Mouse (Mus musculus): ENCODE measurements around the gene Ccdc177. TPM values are rescaled to one million over a fixed set of nuclear protein-coding genes. Genes with fewer than 3 reads are reported as not detected.

Ccdc177 gene
- total RNA-seq, 2 experiments from 2014 or later, result 18.4 to 18.6 TPM

- TF ChIP-seq CTCF (conservative IDR thresholded peaks at IDR 0.05), result no peak
- Histone ChIP-seq H3K27ac (peak overlapping the region; percentile 83), H3K4me3 (no peak overlapping the region)
- DNase-seq (ENCODE audit: low spot score in 2 of 2), result peak; percentile 48 to 54
Observed at GRCm38 (mm10) chr12:80746031-80746813, 14.3 kb downstream of the Ccdc177 start.

GRCm38 (mm10) chr12:80744614-80745013 lies 15.9 kb downstream of the Ccdc177 start:
- Histone ChIP-seq H3K27ac (peak overlapping the region; percentile 51), H3K4me3 (no peak overlapping the region)
- no peak for TF ChIP-seq CTCF (conservative IDR thresholded peaks at IDR 0.05)
- DNase-seq (ENCODE audit: low spot score in 2 of 2), result no peak

GRCm38 (mm10) chr12:80739482-80739881 lies 21.0 kb downstream of the Ccdc177 start:
- TF ChIP-seq CTCF (conservative IDR thresholded peaks at IDR 0.05), result peak; percentile 77
- no peak overlapping the region for H3K4me3 ChIP-seq
- no peak for DNase-seq (ENCODE audit: low spot score in 2 of 2)
- H3K27ac ChIP-seq, result no peak overlapping the region

- peak overlapping the region; percentile 83 for H3K27ac ChIP-seq
- TF ChIP-seq CTCF (conservative IDR thresholded peaks at IDR 0.05), result no peak
- H3K4me3 ChIP-seq, result no peak overlapping the region
- DNase-seq (ENCODE audit: low spot score in 2 of 2), result no peak
Observed at GRCm38 (mm10) chr12:80737283-80737600, 23.2 kb downstream of the Ccdc177 start.

GRCm38 (mm10) chr12:80736464-80737282 lies 23.8 kb downstream of the Ccdc177 start:
- Histone ChIP-seq H3K4me3 (no peak overlapping the region), H3K27ac (peak overlapping the region; percentile 88)
- no peak for TF ChIP-seq CTCF (conservative IDR thresholded peaks at IDR 0.05)
- DNase-seq (ENCODE audit: low spot score in 2 of 2), result peak; percentile 61 to 69

- Histone ChIP-seq H3K27ac (peak overlapping the region; percentile 51; the same call in 1 of the 2 replicates), H3K4me3 (no peak overlapping the region; the same call in 1 of the 2 replicates)
- TF ChIP-seq CTCF (conservative IDR thresholded peaks at IDR 0.05), result no peak
- peak; percentile 25 to 32 for DNase-seq (ENCODE audit: low spot score in 2 of 2)
Observed at GRCm38 (mm10) chr12:80734526-80735470, 25.7 kb downstream of the Ccdc177 start.

- Histone ChIP-seq H3K4me3 (peak overlapping the region; percentile 2; the same call in 1 of the 2 replicates), H3K27ac (peak overlapping the region; percentile 75)
- TF ChIP-seq CTCF (conservative IDR thresholded peaks at IDR 0.05), result peak; percentile 83
- peak; percentile 71 to 73 for DNase-seq (ENCODE audit: low spot score in 2 of 2)
Observed at GRCm38 (mm10) chr12:80730567-80730966, 29.9 kb downstream of the Ccdc177 start.

- DNase-seq (ENCODE audit: low spot score in 2 of 2), result peak; percentile 70 to 72
- no peak for TF ChIP-seq CTCF (conservative IDR thresholded peaks at IDR 0.05)
- peak overlapping the region; percentile 75 for H3K27ac ChIP-seq
- peak overlapping the region; percentile 2; the same call in 1 of the 2 replicates for H3K4me3 ChIP-seq
Observed at GRCm38 (mm10) chr12:80729758-80730530, 30.5 kb downstream of the Ccdc177 start.

- no peak overlapping the region for H3K27ac ChIP-seq
- peak; percentile 71 for TF ChIP-seq CTCF (conservative IDR thresholded peaks at IDR 0.05)
- no peak overlapping the region for H3K4me3 ChIP-seq
- peak in 1 of 2 experiments; percentile 22 for DNase-seq (ENCODE audit: low spot score in 2 of 2)
Observed at GRCm38 (mm10) chr12:80728814-80729213, 31.7 kb downstream of the Ccdc177 start.

- TF ChIP-seq CTCF (conservative IDR thresholded peaks at IDR 0.05), result peak; percentile 13; the same call in 1 of the 2 replicates
- DNase-seq (ENCODE audit: low spot score in 2 of 2), result no peak
- Histone ChIP-seq H3K4me3 (no peak overlapping the region), H3K27ac (no peak overlapping the region)
Observed at GRCm38 (mm10) chr12:80728207-80728606, 32.3 kb downstream of the Ccdc177 start.

- H3K27ac ChIP-seq, result no peak overlapping the region
- peak; percentile 96 for TF ChIP-seq CTCF (conservative IDR thresholded peaks at IDR 0.05)
- no peak overlapping the region for H3K4me3 ChIP-seq
- DNase-seq (ENCODE audit: low spot score in 2 of 2), result peak; percentile 80 to 94
Observed at GRCm38 (mm10) chr12:80724853-80725559, 35.5 kb downstream of the Ccdc177 start.

All from layer of hippocampus, adult 2 months (tissue).